Mouse (Mus musculus) myocyte (in vitro differentiated cells): ENCODE measurements around the gene Rpl36.
A peak's percentile ranks its signal among the peaks of the same experiment; 100 is the strongest.

Experiments
- E2F4 ChIP-seq: IDR thresholded peaks from one replicate; pipeline ENCODE4 v1.6.1; 2011; ENCODE audit warnings: mild to moderate bottlenecking, control low read depth, moderate library complexity; ENCODE audit not compliant: insufficient read depth
- MAX ChIP-seq: IDR thresholded peaks from one replicate; pipeline ENCODE4 v1.6.1; 2011; ENCODE audit warnings: low read depth, mild to moderate bottlenecking, control low read depth
- MYOD1 ChIP-seq, 3 experiments: IDR thresholded peaks; one replicate each; pipeline ENCODE4 v1.6.1; 2011; ENCODE audit warnings: control low read depth in 2 of 3, low read depth in 2 of 3, mild to moderate bottlenecking in 2 of 3, moderate library complexity in 1 of 3; ENCODE audit not compliant: insufficient read length in 2 of 3, control insufficient read depth in 1 of 3
- MYOG ChIP-seq, 3 experiments: IDR thresholded peaks; one replicate each; pipeline ENCODE4 v1.6.1; 2011; ENCODE audit warnings: control low read depth in 2 of 3, low read depth in 2 of 3, mild to moderate bottlenecking in 2 of 3; ENCODE audit not compliant: insufficient read length in 2 of 3, control insufficient read depth in 1 of 3, insufficient read depth in 1 of 3
- POLR2A ChIP-seq: IDR thresholded peaks from one replicate; pipeline ENCODE4 v1.6.1; 2011; ENCODE audit warnings: low read depth, mild to moderate bottlenecking, control low read depth, moderate library complexity; ENCODE audit not compliant: insufficient read length
- POLR2AphosphoS2 ChIP-seq: IDR thresholded peaks from one replicate; pipeline ENCODE4 v1.6.1; 2011; ENCODE audit warnings: low read depth, control low read depth; ENCODE audit not compliant: insufficient read length
- TCF3 ChIP-seq: IDR thresholded peaks from one replicate; pipeline ENCODE4 v1.6.1; 2011; ENCODE audit warnings: low read depth, control low read depth; ENCODE audit not compliant: insufficient read length
- USF1 ChIP-seq: IDR thresholded peaks from one replicate; pipeline ENCODE4 v1.6.1; 2011; ENCODE audit warnings: low read depth, mild to moderate bottlenecking, control low read depth, moderate library complexity

DNA sequence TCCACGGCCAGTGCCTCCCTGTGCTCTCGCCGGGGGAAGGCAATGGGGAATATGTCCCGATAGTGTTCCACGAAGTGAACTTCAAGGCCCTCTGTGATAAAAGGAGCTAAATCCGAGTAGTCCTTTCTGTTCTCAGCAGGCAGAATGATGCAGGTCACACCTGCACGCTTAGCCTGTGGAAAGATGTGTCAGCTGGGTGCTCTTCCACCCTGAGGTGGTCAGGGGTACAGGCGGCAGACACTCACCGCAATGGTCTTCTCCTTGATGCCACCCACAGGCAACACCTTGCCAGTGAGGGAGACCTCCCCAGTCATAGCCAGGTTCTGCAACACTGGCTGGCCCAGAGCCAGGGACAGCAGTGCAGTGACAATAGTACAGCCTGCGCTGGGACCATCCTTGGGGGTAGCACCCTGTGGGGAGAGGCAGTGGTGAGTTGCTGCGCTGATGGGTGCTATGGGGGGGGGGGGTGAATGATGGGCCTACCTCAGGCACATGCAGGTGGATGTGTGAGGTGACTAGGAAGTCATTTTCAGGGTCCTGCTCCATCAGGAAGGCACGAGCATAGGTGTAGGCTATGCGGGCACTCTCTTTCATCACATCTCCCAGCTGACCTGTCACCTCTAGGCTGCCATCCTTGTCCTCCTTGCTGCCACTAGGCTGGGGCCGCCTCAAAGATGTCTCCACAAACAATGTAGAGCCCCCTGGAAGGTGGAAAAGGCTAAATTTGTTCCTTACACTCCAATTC lies 1.3 kb downstream of the Rpl36 start:
- TF ChIP-seq MYOG (IDR thresholded peaks at IDR 0.05; ENCODE audit: control insufficient read depth in 1 of 3, insufficient read depth in 1 of 3, insufficient read length in 2 of 3, low read depth in 2 of 3) (no peak), MYOD1 (IDR thresholded peaks at IDR 0.05; ENCODE audit: control insufficient read depth in 1 of 3, insufficient read length in 2 of 3, low read depth in 2 of 3) (no peak), POLR2A (peak; percentile 54), MAX (no peak), TCF3 (no peak), POLR2AphosphoS2 (peak; percentile 68), USF1 (no peak), E2F4 (no peak)
